Mouse (Mus musculus): ENCODE measurements around the gene Ugt1a9. TPM values are rescaled to one million over a fixed set of nuclear protein-coding genes. Genes with fewer than 3 reads are reported as not detected.

Ugt1a9 gene
- polyA plus RNA-seq (2017; shearing (Covaris generic)): 0.15 TPM

DNA sequence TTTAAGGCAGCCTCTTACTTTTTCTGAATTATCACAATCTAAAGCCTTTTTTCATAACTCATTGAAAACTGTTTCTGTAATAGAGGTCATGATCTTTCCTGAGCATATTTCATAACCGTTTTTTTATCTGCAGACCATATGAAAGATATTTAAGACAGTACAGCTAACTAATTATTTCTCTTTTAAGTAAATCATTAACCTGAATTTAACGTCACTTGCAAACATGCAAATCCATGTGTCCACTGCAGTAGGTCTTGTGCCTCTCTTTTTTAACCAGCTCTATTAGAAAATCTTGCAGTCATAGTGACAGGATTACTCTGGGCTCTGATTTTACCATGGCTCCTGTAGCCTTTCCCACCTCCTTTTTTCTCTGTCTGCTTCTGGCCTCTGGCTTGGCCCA lies at the start of gene Ugt1a9:
TSS of gene Ugt1a9 (plus strand) at position 306 of the 400 bp plus-strand sequence.

DNA sequence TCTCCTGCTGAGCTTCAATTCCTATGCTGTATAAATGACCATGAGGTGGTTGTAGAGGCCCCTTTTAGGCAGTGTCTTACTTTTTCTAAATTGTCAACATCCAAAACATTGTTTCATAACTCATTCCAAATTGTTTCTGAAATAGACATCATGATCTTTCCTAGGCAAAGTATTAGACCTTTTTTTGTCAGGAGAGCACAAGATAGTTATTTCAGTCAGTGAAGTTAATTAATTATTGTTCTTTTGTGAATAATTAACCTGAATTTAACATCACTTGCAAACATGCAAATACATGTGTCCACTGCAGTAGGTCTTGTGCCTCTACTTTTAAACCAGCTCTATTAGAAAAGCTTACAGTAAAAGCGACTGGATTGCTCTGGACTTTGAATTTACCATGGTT lies 15.5 kb upstream of the Ugt1a9 start, which contains the start of gene Ugt1a10:
TSS of gene Ugt1a10 (plus strand) at position 301 of the 400 bp plus-strand sequence.

DNA sequence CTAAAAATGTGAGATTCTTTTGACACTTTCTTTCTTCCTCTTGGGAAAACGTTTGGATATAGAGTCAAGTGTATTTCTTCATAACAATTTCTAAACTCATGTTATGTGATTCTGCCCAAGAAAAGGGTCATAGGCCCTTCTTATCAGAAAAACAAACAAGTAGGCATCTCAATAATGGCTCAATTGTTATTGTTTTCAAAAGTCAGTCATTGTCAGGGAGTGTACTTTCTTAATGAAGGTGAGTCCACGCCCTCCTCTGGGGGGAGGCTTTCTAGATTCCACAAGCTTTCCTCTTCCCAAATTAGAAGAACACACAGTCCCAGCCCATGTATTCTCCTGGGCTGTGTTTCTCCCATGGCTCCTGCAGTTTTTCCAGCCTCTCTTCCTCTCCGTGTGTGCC lies 16.9 kb downstream of the Ugt1a9 start, which contains the start of gene Ugt1a8:
TSS of gene Ugt1a8 (plus strand) at position 301 of the 400 bp plus-strand sequence.

DNA sequence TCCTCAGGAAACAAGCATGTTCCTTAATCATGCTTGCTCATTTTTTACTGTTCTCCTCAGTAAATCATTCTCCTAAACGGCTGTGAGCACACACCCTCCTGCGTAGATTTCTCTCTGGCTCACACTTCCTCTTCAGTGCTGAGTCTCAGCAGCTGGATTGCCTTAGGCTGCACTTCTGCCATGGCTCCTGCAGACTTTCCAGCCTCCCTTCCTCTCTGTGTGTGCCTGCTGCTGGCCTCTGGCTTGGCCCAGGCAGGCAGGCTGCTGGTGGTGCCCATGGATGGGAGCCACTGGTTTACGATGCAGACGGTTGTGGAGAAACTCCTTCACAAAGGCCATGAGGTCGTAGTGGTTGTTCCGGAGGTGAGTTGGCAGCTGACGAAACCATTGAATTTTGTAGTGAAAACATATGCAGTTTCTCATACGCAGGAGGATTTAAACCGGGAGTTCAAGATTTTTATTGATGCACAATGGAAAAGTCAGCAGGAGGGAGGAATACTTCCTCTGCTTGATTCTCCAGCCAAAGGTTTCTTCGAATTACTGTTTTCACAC lies 24.4 kb downstream of the Ugt1a9 start, which contains the start of gene Ugt1a7c:
TSS of gene Ugt1a7c (plus strand) at position 122 of the 552 bp plus-strand sequence.

DNA sequence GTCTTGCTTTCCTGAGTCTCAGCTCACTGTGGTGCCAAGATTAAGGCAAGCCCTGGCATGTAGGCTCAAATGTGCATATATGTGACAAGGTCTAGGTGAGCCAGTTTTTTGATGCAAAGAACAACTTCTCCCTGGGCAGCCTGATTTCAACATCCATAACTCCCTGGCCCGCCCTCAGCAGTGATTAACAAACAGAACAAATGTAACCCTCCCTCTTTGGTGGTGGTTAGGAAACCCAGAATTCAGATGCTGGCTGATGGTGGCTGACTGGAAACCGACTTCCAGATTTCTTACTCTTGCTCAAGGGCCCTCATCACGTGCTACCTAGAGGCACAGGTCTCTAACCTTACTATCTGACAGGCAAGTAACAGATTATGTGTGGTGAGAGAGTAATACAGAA lies 32.4 kb downstream of the Ugt1a9 start, which contains the start of gene Ugt1a6b:
TSS of gene Ugt1a6b (plus strand) at position 234 of the 400 bp plus-strand sequence.

DNA sequence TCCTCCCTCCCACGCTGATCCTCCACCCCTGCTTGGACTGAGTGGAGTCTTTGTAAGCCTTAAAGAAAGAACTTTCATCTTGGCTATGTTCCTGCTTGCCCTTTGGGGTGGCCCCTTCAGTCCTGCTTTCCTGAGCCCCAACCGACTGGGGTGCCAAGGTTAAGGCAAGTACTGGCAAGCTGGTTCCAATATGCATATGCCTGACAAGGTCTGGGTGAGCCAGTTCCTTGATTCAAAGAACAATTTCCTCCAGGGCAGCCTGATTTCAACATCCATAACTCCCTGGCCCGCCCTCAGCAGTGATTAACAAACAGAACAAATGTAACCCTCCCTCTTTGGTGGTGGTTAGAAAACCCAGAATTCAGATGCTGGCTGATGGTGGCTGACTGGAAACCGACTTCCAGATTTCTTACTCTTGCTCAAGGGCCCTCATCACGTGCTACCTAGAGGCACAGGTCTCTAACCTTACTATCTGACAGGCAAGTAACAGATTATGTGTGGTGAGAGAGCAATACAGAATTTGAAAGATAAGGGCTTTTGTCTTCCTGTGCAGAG lies 63.9 kb downstream of the Ugt1a9 start, which contains the start of gene Ugt1a6a:
TSS of gene Ugt1a6a (plus strand) at position 353 of the 555 bp plus-strand sequence.

DNA sequence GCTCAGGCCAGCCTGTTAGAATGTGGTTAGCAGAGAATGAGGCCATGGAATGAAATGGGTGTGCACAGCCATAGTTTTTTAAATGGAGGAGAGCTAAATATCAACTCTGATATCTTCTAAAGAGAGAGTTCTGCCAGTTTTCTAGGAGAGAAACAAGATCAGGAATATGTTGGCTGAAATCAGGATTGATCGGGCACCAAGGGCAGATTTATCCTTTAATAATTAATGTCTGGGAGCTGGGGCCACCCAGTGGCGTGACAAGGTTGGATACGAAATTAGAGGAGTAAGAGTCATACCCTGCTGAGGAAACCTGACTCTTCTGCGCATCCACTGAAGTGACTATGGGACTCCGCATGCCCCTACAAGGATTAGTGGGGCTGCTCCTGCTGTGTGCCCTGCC lies 95.1 kb downstream of the Ugt1a9 start, which contains the start of gene Ugt1a5:
TSS of gene Ugt1a5 (plus strand) at position 302 of the 400 bp plus-strand sequence.

DNA sequence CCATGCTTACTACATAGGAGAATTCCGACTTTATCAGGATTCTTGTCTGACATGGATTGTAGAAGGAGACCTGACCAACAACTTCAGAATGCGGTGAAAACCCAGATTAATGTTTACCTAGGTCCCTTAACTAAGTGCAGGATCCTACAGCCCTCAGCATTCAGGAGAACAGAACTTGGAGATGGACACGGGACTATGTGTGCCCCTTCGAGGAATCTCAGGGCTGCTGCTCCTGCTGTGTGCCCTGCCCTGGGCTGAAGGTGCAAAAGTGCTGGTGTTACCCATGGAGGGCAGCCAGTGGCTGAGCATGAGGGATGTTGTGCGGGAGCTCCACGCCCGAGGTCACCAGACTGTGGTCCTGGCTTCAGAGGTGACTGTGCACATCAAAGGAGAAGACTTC lies 129.9 kb downstream of the Ugt1a9 start, which contains the start of gene Ugt1a2:
TSS of gene Ugt1a2 (plus strand) at position 146 of the 400 bp plus-strand sequence.

DNA sequence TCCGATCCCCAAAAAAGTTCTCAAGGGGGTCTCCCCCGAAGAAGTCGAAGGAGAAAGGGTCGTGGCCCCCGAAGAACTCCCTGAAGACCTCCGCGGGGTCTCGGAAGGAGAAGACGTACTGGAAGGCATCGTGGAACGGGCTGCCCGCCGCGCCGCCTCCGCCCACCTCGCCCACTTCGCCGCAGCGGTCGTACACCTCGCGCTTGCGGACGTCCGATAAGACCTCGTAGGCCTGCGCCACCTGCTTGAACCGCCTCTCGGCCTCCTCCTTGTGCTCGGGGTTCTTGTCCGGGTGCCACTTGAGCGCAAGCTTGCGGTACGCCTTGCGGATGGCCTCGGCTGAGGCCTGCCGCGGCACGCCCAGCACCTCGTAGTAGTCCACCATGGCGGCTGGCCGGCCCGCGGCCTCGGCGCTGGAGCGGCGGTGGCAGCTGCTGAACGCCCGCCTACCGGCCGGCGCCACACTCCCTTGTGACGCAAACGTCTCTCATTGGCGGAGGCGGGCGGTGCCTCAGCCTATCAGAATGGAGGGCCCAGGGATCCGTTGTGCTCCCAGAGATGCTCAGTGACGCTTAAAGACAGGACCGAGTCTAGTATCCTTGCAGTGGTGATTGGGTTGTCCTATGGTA lies 134.8 kb downstream of the Ugt1a9 start, which contains the start of gene Dnajb3:
TSS of gene Dnajb3 (minus strand) at position 489 of the 629 bp plus-strand sequence.

DNA sequence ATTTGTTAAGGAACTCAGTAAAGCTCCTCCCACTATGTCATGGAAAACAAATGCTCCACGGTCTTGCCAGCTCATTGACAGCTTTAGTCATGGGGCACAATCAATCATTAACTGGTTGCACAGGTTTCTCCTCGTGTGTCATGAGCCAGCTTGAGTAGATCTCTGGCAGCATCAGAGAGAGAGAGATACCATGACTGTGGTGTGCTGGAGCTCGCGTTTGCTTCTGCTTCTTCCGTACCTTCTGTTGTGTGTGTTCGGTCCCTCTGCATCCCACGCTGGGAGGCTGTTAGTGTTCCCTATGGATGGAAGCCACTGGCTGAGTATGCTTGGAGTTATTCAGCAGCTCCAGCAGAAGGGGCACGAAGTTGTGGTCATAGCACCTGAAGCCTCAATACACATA lies 141.2 kb downstream of the Ugt1a9 start, which contains the start of gene Ugt1a1:
TSS of gene Ugt1a1 (plus strand) at position 148 of the 400 bp plus-strand sequence.

DNA sequence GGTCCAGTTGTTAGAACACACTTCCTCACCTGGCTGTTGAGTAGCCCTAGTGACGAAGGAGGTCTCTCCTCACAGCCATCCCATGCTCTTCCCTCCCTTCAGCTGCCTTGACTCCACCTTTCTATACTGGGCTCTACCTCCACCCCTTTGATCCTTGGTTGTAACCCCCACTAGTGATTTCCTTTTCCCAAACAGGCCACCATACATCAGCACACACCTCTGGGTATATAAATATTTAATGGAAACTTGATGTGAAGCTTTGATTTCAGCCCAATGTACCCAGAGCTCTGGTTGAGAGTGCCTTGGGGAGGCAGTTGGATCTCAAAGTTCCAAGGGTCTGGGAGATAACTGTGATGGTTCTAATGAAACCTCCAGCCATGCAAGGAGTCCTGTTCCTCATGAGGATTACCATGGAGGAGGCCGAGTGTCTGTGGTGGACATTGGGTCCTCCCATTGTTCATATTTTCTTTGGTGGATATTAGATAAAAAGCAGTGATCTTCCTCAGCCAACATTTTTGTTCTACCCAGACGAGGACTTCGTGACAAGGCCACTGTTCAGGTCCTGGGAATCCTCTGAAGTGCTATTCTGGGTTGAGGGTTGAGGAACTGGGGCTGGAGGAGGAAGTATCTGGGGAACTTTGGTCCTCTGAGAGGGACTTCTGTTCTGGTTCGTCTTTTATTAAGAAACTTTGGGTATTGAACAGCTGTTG lies 156.2 kb downstream of the Ugt1a9 start, which contains the start of gene Mroh2a:
TSS of gene Mroh2a (plus strand) at position 317 of the 710 bp plus-strand sequence.

Other genes starting within 250 kb of the Ugt1a9 start
- 58.3 TPM for gene Dgkd, start 217.5 kb upstream of the Ugt1a9 start, polyA plus RNA-seq (2017; shearing (Covaris generic))
- gene Usp40, start 62.2 kb upstream of the Ugt1a9 start, polyA plus RNA-seq (2017; shearing (Covaris generic)): 21.1 TPM
- gene Ugt1a10, start 15.4 kb upstream of the Ugt1a9 start, polyA plus RNA-seq (2017; shearing (Covaris generic)): not detected
- gene Ugt1a8, start 17.0 kb downstream of the Ugt1a9 start, polyA plus RNA-seq (2017; shearing (Covaris generic)): not detected
- gene Ugt1a7c, start 24.3 kb downstream of the Ugt1a9 start, polyA plus RNA-seq (2017; shearing (Covaris generic)): 0.90 TPM
- not detected for gene Ugt1a6b, start 32.5 kb downstream of the Ugt1a9 start, polyA plus RNA-seq (2017; shearing (Covaris generic))
- gene Ugt1a6a, start 64.0 kb downstream of the Ugt1a9 start, polyA plus RNA-seq (2017; shearing (Covaris generic)): 0.66 TPM
- not detected for gene Ugt1a5, start 95.2 kb downstream of the Ugt1a9 start, polyA plus RNA-seq (2017; shearing (Covaris generic))
- gene Ugt1a2, start 129.8 kb downstream of the Ugt1a9 start, polyA plus RNA-seq (2017; shearing (Covaris generic)): not detected
- 0.53 TPM for gene Dnajb3, start 135.0 kb downstream of the Ugt1a9 start, polyA plus RNA-seq (2017; shearing (Covaris generic))
- not detected for gene Ugt1a1, start 141.2 kb downstream of the Ugt1a9 start, polyA plus RNA-seq (2017; shearing (Covaris generic))
- gene Mroh2a, start 156.2 kb downstream of the Ugt1a9 start, polyA plus RNA-seq (2017; shearing (Covaris generic)): 0.75 TPM
- 115 TPM for gene Hjurp, start 206.8 kb downstream of the Ugt1a9 start, polyA plus RNA-seq (2017; shearing (Covaris generic))
- not detected for gene Trpm8, start 206.9 kb downstream of the Ugt1a9 start, polyA plus RNA-seq (2017; shearing (Covaris generic))